Mouse (Mus musculus): ENCODE measurements around the gene Clstn2. TPM values are rescaled to one million over a fixed set of nuclear protein-coding genes. Genes with fewer than 3 reads are reported as not detected.

Clstn2 gene
- polyA plus RNA-seq, 1 experiment, result 37.9 TPM

DNA sequence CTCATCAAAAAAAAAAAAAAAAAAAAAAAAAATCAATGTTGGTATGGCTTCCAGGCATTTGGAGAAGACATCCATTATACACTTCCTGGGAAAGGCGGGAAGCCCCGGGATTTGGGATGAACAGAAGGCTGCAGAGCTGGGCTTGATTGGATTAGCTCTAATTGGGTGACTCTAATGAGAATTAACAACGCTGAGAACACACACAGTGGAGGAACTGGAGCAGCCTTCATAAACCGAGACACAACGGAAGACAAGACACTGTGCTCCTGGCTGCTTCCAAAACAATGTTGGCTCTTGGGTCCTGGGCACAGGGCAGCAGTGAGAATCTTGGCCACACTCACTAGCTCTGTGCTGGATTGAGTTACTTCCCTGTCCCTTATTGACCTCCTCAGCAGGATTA, 360.3 kb downstream of the Clstn2 start:
- Histone ChIP-seq H3K27ac (ENCODE audit: insufficient read depth, low read length) (no peak overlapping the region), H3K4me3 (replicated peaks; ENCODE audit: insufficient read depth, low read depth, low read length) (no peak overlapping the region), H3K27me3 (ENCODE audit: control insufficient read depth, insufficient read depth, low read length) (no peaks in the 10 kb centered on the region; the same call in 1 of the 2 replicates), H3K4me1 (ENCODE audit: control insufficient read depth, insufficient read depth, low read length) (peaks cover 3% of the 10 kb centered on the region; the same call in 1 of the 2 replicates)
- TF ChIP-seq POLR2A (IDR thresholded peaks at IDR 0.05; ENCODE audit: borderline replicate concordance, insufficient read depth, low read length), result no peak
- TF ChIP-seq CTCF (IDR thresholded peaks at IDR 0.05; ENCODE audit: borderline replicate concordance, insufficient read depth, low read depth, low read length), result no peak
- WGBS, result 11% methylated on average over 5 of the region's 5 CpGs
- peak in 1 of 2 experiments; percentile 17 for DNase-seq

DNA sequence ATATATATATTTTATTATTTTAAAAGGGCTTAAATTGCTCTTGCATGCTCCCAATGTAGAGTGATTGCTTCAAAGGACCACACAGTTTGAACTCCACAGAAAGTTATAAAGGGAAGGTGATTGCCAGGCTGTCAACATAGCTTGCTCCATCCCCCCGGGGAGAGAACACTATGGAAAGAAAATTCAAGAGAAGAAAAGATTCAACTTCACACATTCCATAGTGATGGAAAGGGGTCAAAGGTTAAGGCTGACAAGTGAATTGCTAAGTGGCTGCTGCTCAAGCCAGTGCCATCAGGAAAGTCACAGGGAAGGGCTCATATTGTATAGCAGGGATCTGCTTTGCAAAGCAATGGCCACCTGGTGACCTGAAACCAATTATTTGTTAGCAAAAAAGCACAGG, 360.8 kb downstream of the Clstn2 start:
- Histone ChIP-seq H3K27ac (ENCODE audit: insufficient read depth, low read length) (no peak overlapping the region), H3K27me3 (ENCODE audit: control insufficient read depth, insufficient read depth, low read length) (no peaks in the 10 kb centered on the region; the same call in 1 of the 2 replicates), H3K4me1 (ENCODE audit: control insufficient read depth, insufficient read depth, low read length) (peaks cover 3% of the 10 kb centered on the region; the same call in 1 of the 2 replicates), H3K4me3 (replicated peaks; ENCODE audit: insufficient read depth, low read depth, low read length) (no peak overlapping the region)
- DNase-seq, result no peak
- TF ChIP-seq CTCF (IDR thresholded peaks at IDR 0.05; ENCODE audit: borderline replicate concordance, insufficient read depth, low read depth, low read length) (no peak), POLR2A (IDR thresholded peaks at IDR 0.05; ENCODE audit: borderline replicate concordance, insufficient read depth, low read length) (no peak)
- 33% methylated on average over 1 of the region's 1 CpGs for WGBS

DNA sequence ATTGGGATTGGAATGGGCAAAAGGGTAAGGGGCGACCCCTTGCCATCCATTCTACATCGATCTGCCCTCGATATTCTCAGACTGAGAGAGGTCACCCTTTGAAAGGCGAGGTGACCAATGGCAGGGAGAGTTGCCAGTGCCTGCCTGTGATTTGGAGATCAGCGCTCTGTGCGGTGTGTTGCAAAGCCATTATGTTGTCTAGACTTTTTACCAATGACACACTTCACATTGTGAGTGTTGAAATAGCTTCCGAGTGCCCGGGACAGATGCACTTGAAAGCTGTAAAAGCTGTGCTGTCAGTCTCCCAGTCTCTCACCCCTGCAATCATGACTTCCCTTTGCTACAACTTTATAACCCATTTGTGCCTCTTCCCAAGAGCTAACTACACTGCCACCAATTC, 362.3 kb downstream of the Clstn2 start:
- no peaks in the 10 kb centered on the region; the same call in 1 of the 2 replicates for H3K27me3 ChIP-seq (ENCODE audit: control insufficient read depth, insufficient read depth, low read length)
- H3K27ac ChIP-seq (ENCODE audit: insufficient read depth, low read length), result no peak overlapping the region
- H3K4me1 ChIP-seq (ENCODE audit: control insufficient read depth, insufficient read depth, low read length), result peaks cover 3% of the 10 kb centered on the region; the same call in 1 of the 2 replicates
- DNase-seq, result no peak
- 90% methylated on average over 8 of the region's 8 CpGs for WGBS
- TF ChIP-seq CTCF (IDR thresholded peaks at IDR 0.05; ENCODE audit: borderline replicate concordance, insufficient read depth, low read depth, low read length) (no peak), POLR2A (IDR thresholded peaks at IDR 0.05; ENCODE audit: borderline replicate concordance, insufficient read depth, low read length) (no peak)
- no peak overlapping the region for H3K4me3 ChIP-seq (replicated peaks; ENCODE audit: insufficient read depth, low read depth, low read length)

DNA sequence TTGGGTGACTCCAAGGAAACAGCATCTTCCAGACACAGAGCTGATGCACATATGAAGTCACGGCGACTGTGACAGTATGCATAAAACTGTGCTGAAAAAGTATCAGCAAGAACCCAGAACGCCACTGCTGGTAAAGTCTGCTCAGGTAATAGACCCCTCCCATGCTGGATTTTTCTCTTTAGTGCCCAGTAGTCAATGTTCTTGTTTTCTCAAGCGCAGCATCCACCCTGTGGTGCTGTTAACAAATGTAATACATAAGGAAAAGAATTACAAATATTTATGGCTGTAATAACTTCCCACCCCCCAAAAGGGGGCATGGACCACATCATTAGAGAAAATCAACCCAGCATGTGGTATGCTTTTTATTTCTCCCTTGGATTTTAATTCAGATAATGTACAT, 372.0 kb downstream of the Clstn2 start:
- Histone ChIP-seq H3K27me3 (ENCODE audit: control insufficient read depth, insufficient read depth, low read length) (no peaks in the 10 kb centered on the region), H3K4me3 (replicated peaks; ENCODE audit: insufficient read depth, low read depth, low read length) (no peak overlapping the region), H3K4me1 (ENCODE audit: control insufficient read depth, insufficient read depth, low read length) (no peaks in the 10 kb centered on the region), H3K27ac (ENCODE audit: insufficient read depth, low read length) (no peak overlapping the region)
- no peak for DNase-seq
- 91% methylated on average over 4 of the region's 4 CpGs for WGBS
- TF ChIP-seq POLR2A (IDR thresholded peaks at IDR 0.05; ENCODE audit: borderline replicate concordance, insufficient read depth, low read length), result no peak
- no peak for TF ChIP-seq CTCF (IDR thresholded peaks at IDR 0.05; ENCODE audit: borderline replicate concordance, insufficient read depth, low read depth, low read length)

DNA sequence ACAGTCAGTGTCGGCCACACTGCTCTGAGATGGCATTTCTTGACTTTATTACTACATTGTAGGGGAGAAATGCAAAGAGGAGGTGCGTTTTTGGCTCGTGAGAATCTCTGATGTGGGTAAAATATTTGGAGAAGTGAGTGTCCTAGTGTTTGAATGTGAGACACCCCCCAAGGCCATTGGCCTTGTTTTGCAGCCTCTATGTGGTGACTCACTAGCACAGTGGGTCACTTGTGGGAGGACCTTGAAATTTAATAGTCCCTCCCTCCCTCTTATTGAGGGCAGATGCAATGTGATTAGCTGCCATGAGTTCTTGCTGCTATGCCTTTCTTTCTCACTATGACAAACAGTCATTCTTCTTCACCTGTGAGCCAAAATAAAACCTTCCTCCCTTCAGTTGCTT, 374.2 kb downstream of the Clstn2 start:
- no peaks in the 10 kb centered on the region for H3K4me1 ChIP-seq (ENCODE audit: control insufficient read depth, insufficient read depth, low read length)
- DNase-seq, result no peak
- TF ChIP-seq CTCF (IDR thresholded peaks at IDR 0.05; ENCODE audit: borderline replicate concordance, insufficient read depth, low read depth, low read length) (no peak), POLR2A (IDR thresholded peaks at IDR 0.05; ENCODE audit: borderline replicate concordance, insufficient read depth, low read length) (no peak)
- WGBS, result 89% methylated on average over 3 of the region's 3 CpGs
- H3K4me3 ChIP-seq (replicated peaks; ENCODE audit: insufficient read depth, low read depth, low read length), result no peak overlapping the region
- H3K27me3 ChIP-seq (ENCODE audit: control insufficient read depth, insufficient read depth, low read length), result no peaks in the 10 kb centered on the region
- H3K27ac ChIP-seq (ENCODE audit: insufficient read depth, low read length), result no peak overlapping the region

DNA sequence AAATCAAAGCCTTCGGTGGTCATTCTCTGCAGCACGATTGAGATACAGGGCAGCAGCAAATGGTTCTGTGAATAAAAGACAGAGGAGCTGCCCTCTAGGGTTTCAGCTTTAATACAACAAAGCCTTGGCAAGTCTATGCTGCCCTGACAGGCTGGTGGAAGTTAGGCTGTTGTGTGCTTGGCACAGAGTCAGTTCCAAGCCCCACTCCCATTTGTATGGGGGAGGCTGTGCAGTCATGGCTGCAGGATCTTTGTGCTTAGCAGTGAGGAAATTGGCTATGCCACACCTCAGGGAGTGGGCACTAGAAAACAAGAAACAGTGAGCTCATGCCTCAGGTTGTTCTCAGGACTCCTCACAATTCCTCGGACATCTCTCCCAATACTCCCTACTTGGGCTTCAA, 384.6 kb downstream of the Clstn2 start:
- WGBS, result 57% methylated on average over 3 of the region's 3 CpGs
- no peaks in the 10 kb centered on the region; the same call in 1 of the 2 replicates for H3K27me3 ChIP-seq (ENCODE audit: control insufficient read depth, insufficient read depth, low read length)
- no peak overlapping the region for H3K4me3 ChIP-seq (replicated peaks; ENCODE audit: insufficient read depth, low read depth, low read length)
- H3K4me1 ChIP-seq (ENCODE audit: control insufficient read depth, insufficient read depth, low read length), result peaks cover 5% of the 10 kb centered on the region
- TF ChIP-seq CTCF (IDR thresholded peaks at IDR 0.05; ENCODE audit: borderline replicate concordance, insufficient read depth, low read depth, low read length) (no peak), POLR2A (IDR thresholded peaks at IDR 0.05; ENCODE audit: borderline replicate concordance, insufficient read depth, low read length) (no peak)
- H3K27ac ChIP-seq (ENCODE audit: insufficient read depth, low read length), result no peak overlapping the region
- no peak for DNase-seq

DNA sequence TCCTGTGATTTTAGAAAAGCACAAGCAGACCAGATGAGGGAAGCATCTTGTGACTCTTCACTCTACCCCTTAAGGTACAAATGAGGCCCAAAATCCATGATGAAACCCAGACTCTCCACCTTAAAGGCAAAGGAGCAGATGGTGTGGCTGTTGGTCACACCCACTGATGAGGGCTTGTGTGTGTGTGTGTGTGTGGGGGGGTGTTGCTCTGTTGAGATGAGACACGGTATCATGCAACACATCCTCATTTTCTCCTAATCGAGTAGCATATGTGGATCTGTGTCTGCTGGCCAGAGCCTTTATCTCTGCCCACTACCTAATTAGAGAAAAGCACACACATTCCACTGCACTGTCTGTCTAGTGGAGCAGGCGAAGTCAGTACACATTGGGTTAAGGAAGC, 387.2 kb downstream of the Clstn2 start:
- no peaks in the 10 kb centered on the region; the same call in 1 of the 2 replicates for H3K27me3 ChIP-seq (ENCODE audit: control insufficient read depth, insufficient read depth, low read length)
- TF ChIP-seq POLR2A (IDR thresholded peaks at IDR 0.05; ENCODE audit: borderline replicate concordance, insufficient read depth, low read length), result no peak
- no peak for TF ChIP-seq CTCF (IDR thresholded peaks at IDR 0.05; ENCODE audit: borderline replicate concordance, insufficient read depth, low read depth, low read length)
- 81% methylated on average over 3 of the region's 3 CpGs for WGBS
- H3K27ac ChIP-seq (ENCODE audit: insufficient read depth, low read length), result no peak overlapping the region
- DNase-seq, result no peak
- no peak overlapping the region for H3K4me3 ChIP-seq (replicated peaks; ENCODE audit: insufficient read depth, low read depth, low read length)
- peaks cover 5% of the 10 kb centered on the region for H3K4me1 ChIP-seq (ENCODE audit: control insufficient read depth, insufficient read depth, low read length)

DNA sequence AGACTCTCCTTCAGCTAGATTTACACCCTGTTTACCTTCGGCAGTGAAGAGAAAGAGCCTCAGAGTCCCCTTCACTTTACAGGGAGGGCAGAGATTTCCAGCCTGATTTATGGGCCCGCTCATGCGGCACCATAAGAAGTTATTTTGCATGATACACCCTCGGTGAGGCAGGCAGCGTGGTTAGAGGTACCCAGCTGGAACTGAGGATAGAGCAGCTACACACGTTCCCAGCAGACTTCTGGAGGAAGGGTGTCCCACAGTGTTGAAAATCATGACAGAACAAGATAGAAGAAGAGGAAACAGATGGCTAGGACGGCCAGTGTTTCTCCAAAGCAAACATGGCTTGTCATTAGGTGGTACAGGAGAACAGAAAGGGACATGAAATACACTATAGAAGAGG, 390.6 kb downstream of the Clstn2 start:
- no peak for DNase-seq
- WGBS, result 73% methylated on average over 7 of the region's 7 CpGs

More for the DNA sequence above, 390.6 kb downstream of the Clstn2 start:
- H3K4me1 ChIP-seq (ENCODE audit: control insufficient read depth, insufficient read depth, low read length), result peaks cover 5% of the 10 kb centered on the region
- TF ChIP-seq CTCF (IDR thresholded peaks at IDR 0.05; ENCODE audit: borderline replicate concordance, insufficient read depth, low read depth, low read length) (no peak), POLR2A (IDR thresholded peaks at IDR 0.05; ENCODE audit: borderline replicate concordance, insufficient read depth, low read length) (no peak)
- H3K4me3 ChIP-seq (replicated peaks; ENCODE audit: insufficient read depth, low read depth, low read length), result no peak overlapping the region
- no peaks in the 10 kb centered on the region for H3K27me3 ChIP-seq (ENCODE audit: control insufficient read depth, insufficient read depth, low read length)
- H3K27ac ChIP-seq (ENCODE audit: insufficient read depth, low read length), result no peak overlapping the region

All from cerebellum, adult 2 months (tissue).